Mouse (Mus musculus) brain, embryonic 18.5 days (tissue): ENCODE measurements around the gene Mrpl43.

Experiments used
- DNase-seq: peaks from one replicate; pipeline ENCODE4 v3.0.0-alpha.2; 2012; ENCODE audit warnings: low read depth, low spot score

Gene Mrpl43

DNA sequence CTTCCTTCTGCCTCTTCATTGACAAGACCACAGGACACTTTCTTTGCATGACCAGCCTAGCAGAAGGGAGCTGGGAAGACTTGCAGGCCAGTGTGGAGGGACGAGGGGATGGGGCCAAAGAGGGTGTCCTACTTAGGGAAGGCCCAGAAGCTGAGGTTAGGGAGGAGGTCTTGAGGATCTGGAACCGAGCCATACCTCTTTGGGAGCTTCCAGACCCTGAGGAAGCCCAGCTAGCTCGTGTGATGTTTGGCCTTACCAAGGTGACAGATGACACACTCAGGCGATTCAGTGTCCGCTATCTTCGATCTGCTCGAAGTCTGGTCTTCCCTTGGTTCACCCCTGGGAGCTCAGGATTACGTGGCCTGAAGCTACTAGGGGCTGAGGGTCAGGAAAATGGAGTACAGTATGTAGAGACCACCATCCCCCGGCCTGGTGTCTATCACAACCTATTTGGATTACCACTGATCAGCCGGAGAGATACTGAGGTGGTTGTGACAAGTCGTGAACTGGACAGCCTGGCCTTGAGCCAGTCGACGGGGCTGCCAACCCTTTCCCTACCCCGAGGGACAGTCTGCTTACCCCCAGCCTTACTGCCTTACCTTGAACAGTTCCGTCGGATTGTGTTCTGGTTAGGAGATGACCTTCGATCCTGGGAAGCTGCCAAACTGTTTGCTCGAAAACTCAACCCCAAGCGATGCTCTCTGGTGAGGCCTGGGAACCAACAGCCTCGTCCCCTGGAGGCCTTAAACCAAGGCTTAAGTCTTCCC is 1.4 kb upstream of the Mrpl43 start:
- no peak for DNase-seq

DNA sequence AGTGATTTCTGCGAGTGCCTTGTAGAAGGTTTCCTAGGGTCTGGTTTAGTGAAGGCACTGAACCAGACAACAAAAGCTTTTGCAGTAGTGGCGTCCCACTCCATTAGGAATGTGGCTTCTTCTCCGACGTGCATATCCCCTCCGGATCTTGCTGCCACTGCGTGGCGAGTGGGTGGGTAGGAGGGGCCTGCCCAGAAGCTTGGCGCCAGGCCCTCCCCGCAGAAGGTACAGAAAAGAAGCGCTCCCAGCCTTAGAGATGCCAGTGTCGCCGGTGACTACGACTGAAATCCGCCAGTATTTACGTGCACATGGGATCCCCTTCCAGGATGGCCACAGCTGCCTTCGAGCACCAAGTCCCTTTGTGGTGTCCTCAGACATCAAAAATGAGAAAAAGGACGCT is 779 bp upstream of the Mrpl43 start:
- DNase-seq: no peak

DNA sequence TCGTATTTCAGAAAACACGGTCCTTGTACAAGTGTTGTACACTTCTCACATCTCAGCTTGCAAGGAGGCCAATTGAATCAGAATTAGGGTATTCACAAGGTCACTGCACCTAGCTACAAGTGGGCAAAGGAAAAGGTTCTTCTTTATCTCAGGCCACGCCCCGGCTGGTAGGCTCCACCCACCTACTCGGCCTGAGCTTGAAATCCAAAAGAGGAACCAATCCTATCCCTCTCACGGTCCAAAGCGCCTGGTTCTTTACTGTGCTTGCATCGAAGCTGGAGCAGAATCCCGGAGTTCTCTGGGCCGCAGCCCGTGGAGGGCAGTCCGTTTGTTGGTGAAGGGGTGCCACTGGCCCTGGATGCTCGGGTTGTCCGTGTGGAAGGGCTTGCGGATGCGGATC is 798 bp downstream of the Mrpl43 start, which contains the start of gene Twnk:
Twnk (plus strand) TSS at position 220 of the 400 bp plus-strand sequence.
- no peak for DNase-seq

DNA sequence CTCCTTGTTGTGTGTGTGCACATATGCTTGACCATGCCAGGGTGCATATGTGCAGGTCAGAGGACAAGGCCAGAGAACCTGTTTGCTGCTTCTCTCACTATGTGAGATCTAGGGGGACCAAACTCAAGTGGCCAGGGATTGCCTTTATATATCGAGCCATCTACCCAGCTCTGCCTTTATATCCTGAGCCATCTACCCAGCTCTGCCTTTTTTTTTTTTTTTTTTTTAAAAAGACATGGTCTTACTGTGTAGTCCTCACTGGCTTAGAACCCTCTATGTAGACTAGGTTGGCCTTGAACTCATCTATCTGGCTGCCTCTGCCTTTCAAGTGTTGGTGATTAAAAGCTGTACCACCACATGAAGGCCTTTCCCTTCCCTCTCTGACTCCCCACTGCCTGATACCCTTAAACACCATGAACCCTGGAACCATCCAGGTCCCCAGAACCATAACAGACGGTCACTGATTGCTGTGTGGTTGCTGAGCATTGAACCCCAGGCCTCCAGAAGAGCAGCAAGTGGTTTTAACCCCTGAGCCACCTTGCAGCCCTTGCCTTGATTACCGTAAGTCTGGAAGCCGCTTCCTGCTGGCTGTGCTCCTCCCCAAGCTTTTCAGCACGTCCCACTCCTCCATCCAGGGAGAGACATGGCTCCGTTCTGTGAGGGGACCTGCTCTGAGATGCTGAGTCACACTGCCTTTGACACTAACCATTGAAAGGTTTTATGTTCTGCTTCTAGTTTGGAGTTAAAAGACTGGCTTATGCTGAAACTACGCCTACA is 2.3 kb downstream of the Mrpl43 start:
- no peak for DNase-seq

DNA sequence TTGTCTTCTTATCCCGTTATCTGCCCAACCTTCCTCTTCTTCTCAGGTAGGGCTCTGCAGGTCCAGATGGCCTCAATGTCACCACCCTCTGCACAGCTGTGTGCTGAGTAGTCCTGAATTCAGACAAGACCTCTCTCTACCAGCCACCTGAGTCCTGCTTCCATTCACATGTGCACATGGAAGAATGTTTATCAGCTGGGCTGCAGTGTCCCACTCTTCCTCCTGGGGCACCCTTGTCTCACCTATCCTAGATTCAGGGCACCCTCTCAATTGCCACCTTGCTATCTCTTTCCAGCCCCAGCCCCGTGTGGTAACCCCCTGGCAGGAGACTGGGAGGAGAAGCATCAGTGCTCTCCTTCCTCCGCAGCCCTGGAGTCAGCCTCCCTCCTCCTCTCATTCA is 3.9 kb downstream of the Mrpl43 start:
- no peak for DNase-seq

DNA sequence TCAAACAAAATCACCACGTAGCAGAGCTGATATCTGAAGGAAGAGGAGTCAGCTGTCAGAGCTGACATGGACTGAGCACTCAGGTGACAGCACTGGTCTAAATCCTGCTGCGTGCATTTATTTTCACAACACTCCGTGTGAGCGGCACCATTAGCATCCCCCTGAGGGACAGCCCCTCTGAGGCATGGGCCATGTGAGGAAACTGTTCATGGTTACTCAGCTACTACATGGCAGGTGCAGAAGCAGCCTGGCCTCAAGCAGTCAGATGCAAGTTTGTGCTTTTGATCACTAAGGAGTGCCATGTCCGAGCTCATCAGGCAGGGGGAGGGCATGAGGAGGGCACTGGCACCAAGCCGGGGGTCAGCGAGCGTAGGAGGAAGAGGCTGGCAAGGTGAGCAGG is 6.6 kb downstream of the Mrpl43 start:
- DNase-seq: no peak

DNA sequence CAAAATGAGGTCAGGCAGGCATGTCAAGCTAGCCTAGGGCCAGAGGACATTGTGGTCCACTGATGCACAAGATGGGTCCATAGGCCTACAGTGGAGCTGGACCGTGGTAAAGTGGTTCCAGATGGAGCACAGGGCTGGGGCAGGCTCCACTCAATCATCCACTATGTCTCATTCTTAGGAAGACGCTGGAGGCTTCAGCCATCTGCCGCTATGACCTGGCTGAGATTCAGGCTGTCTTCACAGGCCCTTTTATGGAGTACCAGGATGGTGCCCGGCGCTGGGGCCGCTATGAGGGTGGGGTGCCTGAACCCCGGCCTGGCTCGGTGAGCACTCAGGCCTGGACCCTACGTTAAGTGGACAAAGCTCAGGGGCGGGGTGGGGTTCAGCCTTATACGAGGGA is 8.5 kb downstream of the Mrpl43 start:
- DNase-seq: no peak

DNA sequence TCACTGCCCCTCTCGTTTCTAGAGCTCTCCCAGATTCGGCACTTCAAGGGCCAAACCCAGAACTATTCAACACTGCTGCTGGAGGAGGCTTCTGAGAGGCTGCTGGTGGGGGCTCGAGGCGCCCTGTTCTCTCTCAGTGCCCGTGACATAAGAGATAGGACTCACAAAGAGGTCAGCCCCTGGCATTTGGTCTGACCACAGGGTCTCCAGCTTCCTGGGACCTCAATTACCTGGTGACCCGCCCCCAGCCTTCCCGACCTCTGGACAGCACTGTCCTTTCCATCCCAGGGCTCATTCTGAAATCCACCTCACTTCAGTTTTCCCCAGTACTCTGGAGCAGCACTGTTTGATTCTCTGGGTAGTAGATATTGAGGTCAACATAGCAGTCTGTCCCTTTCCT is 13.5 kb downstream of the Mrpl43 start:
- DNase-seq: no peak

DNA sequence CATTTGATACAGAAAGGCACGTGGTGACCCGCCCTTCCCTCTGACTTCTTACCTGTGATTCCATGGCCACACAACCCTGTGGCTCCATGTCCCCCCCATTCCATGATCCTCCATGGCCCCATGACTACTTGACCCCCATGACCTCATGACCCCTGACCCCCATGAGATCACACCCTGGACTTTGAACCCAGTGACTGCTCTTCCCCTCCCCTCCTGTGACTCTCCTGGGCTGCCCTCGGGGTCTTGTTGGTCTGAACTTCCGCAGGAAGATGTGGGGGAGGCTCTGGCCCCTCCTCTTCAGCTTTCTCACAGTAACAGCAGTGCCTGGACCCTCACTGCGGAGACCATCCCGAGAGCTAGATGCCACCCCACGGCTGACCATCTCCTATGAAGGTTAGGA is 14.0 kb downstream of the Mrpl43 start:
- DNase-seq: no peak

DNA sequence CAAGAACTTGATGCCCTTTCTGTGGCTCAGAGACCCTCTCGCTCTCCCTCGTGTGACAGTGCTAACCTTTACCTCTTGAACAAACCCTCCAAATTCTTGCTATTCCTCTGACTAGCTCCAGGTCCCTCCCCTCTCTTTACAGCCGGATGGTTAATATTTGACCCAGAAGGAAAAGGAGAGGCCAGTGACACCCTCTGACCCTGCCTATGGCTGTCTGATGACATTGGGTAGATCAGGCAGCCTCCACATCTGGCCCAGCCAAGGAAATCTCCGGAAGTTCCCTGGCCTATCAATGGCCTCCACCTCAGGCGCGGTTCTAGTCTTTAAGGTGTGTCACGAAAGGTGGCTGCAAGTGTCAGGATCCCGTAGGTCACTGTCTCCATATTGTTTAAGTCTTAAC is 15.2 kb downstream of the Mrpl43 start:
- DNase-seq: no peak

DNA sequence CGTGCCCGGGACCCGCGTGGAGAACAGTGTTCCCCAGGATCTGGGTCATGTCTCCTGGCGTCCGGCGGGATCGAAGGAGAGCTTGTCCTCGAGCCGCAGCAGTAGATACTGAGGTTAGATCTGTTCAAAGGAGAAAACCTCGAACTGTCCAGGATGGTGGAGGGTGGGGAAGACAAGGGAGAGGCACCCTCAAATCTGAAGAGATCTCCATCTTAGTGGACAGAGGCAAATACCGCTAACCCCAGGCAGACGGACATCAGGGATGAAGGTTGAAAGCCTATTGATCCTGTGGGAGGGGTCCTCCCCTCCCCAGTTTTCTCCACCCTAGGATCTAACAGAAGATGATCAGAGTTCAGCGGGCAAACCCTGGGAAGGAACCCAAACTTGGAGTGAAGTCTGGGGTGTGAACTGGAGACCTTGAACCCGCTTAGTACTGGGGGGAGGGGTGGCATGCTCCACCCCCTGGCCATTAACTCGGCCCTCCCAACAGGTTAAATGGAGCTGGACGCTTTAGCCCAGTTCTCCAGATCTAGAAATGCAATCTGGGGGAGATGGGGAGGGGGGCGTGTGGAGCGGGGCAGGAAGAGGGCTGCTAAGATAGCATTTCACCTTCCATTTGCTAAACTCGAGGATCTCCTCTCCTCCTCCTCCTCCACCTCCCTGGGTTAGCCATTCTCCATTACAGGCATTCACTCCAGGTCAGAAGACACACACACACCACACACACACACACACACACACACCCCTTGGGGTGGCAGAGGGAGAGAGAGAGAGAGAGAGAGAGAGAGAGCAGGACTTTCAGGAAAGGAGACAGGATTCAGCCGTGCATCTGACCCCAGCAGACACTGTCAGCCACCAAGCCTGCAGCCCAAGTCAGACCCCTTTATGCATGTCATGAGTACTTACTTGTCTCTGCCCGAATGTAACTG is 16.4 kb downstream of the Mrpl43 start:
- no peak for DNase-seq

DNA sequence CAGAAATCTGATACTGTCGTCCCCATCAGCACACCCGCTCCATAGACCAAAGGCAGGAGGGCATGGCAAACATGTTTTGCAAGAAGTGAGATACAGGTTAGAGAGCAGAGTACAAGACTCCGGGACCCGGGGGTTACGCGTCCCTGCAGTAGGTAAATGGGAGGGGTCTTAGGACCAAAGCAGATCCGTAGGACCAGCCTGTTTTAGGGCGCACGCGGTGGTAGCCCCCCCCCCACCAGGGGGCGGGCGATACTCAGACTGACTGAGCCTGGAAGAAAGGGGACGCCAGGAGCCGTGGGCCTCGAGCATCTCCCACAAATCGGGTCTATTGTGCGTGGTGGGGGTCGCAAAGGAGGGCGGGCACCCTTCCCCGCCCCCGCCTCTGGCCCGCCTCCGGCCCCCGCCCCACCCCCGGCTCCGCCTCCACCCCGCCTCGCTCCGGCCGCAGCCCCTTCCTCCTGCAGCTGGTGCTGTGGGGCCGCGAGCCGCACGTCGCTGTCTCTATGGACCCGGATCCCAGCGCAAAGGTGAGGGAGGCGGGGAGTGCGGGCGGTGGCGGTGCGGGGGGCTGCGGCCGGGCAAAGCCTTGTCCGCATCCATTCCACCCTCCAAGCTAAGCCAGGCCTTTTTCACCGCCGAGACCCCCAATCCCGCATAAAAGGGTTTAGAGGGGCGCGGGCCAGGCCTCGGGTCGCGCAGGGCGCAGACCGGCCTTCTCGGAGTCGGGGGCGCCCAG is 17.2 kb downstream of the Mrpl43 start, which contains the start of gene Sema4g:
Sema4g (plus strand) TSS at position 271 of the 736 bp plus-strand sequence.
- DNase-seq: no peak

DNA sequence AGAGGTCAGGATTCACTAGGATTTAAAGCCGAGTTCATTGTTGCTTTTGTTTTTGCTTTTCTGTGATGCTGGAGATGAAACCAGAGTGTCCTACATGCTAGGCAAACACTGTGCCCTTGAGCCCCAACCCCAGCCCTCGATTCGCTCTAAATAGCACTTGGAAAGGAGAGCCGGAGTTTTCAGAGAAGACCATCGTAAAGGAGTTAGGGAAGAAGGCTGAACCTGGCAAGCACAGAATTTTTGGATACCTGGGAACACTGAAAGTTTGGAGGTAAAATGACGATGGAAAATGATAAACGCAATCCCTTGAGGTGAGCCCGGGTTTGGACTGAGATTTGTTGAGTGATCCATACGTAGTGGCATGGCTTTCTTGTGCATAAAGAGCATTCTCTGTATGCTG is 17.9 kb downstream of the Mrpl43 start:
- DNase-seq: no peak

DNA sequence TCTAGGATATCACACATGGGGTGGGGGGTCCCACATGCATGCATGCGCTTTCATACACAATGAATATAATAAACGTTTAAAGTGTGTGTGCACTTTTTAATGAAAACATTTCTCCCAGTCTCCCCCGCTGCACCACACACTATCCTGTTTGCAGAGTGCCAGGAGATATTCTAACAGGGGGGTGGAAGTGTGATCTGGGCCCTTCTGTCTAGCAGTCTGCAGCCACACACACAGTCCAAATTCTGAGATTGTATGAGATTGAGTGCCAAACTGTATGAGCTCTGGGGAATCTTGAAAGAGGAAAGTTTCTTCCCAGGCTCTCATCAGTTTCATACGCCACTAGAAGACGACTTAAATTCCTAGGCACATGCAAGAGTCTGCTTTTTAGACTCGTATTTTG is 18.4 kb downstream of the Mrpl43 start:
- peak; percentile 46 for DNase-seq

DNA sequence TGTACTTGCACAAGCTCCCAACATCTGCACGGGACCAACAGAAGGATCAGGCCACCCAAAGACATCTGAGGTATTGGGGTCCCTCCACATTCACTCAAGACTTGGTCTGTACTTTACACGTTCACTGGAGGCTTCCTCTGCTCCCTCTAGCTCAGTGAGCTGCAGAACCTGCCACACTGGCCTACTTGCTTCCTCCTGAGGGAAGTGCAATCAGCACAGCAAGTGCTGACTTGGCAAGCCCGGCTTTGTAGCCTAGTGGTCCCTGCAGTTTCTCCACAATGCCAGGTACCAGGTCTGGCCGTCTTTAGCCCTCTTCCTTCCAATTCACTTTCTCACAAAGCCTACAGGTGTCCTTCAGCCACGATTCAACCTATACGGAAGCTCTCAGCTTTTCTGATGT is 19.2 kb downstream of the Mrpl43 start:
- no peak for DNase-seq

DNA sequence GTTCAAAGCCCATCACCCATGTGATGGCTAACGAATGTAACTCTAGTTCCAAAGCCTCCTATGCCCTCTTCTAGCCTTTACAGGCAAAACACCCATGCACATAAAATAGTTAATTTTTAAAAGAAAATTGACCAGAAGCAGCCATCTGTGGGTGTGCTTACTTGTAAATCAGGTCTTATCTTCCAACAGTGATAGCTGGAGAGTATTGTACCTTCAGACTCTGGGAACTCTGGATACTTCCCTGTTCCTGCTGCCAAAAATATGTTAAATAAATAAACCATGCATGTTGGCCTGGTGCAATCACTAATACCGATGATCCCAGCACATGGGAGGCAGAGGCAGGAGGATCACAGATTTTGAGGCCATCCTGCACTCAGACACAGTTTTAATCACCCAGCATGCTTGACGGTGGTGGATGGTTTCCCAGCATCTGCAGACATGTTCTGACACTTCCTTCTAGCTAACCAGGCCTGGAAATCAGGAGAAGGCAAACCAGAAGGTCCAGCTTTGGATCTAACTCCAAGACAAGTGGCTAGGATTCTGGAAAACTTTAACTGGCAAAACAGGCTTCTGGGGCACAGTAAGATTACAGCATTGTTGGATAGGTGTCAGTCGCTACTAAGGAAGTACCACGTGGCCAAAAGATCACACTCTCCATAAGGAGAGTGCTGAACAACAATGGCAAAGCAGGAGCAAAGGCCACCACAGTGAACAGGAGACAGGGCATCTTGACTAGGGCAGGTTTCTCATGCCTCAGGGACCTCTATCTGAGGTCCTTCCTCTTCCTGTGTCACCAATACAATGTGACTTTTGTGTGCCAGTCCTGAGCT is 20.9 kb downstream of the Mrpl43 start:
- no peak for DNase-seq

DNA sequence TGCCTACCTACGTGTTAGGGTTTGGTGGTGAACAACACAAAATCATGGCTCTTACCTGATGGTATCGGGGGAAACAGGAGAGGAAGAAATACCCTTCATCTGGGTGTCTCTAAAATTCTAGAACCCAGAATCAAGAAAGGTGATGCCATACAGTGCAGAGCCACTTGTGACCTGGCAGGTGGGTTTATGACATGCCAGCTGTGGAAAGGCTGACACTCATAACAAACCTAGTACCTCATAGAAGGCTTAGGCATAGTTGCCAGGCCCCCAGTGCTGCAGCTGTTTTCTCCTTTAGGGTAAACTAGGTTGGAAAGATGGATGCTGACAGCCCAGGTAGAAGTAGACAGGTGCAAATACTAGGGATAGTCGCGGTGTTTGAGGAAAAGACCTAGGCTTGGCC is 21.8 kb downstream of the Mrpl43 start:
- no peak for DNase-seq

DNA sequence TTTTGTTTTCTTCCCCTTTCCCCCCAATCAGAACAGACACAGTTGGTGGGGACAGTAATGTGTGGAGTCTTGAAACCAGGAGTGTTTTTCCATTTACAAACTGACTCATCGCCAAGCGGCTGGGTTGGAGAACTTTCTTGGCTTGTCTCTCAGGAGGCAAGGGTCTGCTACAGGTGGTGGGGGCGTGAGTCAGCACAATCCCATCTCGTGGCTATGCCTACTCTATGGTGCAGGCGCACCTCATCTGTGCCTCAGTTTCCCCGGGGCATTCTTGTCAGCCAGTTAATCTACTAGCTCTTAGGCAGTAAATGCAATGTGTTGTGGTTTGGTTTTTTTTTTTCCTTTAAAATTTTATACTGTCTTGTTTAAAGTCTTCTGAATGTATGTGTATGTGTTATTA is 22.9 kb downstream of the Mrpl43 start:
- DNase-seq: no peak

DNA sequence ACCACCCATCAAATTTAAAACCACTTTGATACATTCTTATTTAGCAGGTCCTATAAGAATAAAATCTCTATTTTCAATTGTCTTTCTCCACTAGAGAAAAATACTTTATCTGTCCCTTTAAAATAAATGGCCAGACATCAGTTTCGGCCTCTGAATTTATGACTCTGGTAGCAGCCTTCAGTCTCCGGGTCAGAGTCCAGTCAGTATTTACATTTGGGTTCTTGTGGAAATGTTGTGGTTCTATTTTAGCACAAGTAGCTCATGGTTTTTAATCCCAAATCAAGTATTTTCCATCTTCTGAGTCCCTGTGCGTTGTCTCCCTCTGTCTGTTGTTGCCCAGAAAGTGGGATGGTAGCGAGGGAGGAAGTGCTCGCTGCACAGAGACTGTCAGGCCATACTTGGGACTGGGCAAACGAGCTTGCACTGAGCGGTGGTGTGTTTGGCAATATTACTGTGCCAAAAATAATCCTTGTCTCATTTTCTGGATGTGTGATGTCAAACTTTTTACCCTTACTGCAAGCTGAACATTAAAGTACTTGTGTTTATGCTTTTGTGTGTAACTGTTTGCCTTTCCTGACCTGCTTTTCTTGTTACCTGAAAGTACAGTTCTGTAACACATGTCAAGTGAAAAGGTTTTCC is 23.6 kb downstream of the Mrpl43 start:
- DNase-seq: no peak

DNA sequence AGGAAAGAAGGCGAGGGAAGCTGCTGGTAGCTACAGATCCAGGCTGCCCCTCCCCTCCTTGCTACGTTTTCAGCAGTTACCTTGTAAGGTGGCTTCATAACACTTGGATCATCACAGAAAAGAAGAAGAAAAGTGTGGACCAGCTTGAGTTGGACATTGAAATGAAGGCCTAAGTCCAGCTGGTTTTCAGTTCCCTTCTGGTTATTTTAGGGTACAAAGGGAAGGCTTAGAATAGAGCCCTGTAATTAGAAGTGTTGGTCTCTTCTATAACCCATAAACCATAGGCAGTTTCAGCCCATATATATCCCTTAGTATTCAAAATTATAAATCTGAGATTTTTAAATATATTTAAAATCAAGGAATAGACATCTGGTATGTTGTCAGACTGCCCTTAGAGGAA is 25.5 kb downstream of the Mrpl43 start:
- no peak for DNase-seq
